ENCODE assay signal across 8 mouse cellular contexts in genomic region chr11:52346635-52347005, GRCm38 (mm10). TPM values are rescaled to one million over a fixed set of nuclear protein-coding genes. Genes with fewer than 3 reads are reported as not detected.
A peak's percentile ranks its signal among the peaks of the same experiment; 100 is the strongest.
DNase-seq lines count a peak whose midpoint lies in the region; ATAC-seq and TF ChIP-seq lines count a peak whose summit lies in the region.

No protein-coding gene starts in this region.

- peaks cover 11% of the 10 kb centered on the region for H3K27me3 ChIP-seq in CH12.LX (replicated peaks)
- no peaks in the 10 kb centered on the region for H3K27me3 ChIP-seq in embryonic facial prominence, embryonic 11.5 days (ENCODE audit: control insufficient read depth, insufficient read depth, low read length)
- no peaks in the 10 kb centered on the region for H3K27me3 ChIP-seq in lung, embryonic 14.5 days (ENCODE audit: insufficient read depth, low read length)
- H3K27me3 ChIP-seq in neural tube, embryonic 15.5 days (replicated peaks), result no peaks in the 10 kb centered on the region

- no peaks in the 10 kb centered on the region for H3K36me3 ChIP-seq in CH12.LX (replicated peaks in 1 of 2; ENCODE audit: control insufficient read depth in 1 of 2, insufficient read depth in 1 of 2, low read length in 1 of 2)
- H3K36me3 ChIP-seq in embryonic facial prominence, embryonic 11.5 days (replicated peaks; ENCODE audit: control insufficient read depth, insufficient read depth, low read depth, low read length), result no peaks in the 10 kb centered on the region
- H3K36me3 ChIP-seq in lung, embryonic 14.5 days (ENCODE audit: insufficient read depth), result no peaks in the 10 kb centered on the region
- no peaks in the 10 kb centered on the region for H3K36me3 ChIP-seq in neural tube, embryonic 15.5 days

- ATAC-seq in embryonic facial prominence, embryonic 11.5 days (replicated peaks; ENCODE audit: insufficient number of reproducible peaks, low FRiP score, low TSS enrichment, low read depth), result no peak
- ATAC-seq in lung, embryonic 14.5 days (ENCODE audit: insufficient read depth), result peak; percentile 81
- ATAC-seq in neural tube, embryonic 15.5 days (ENCODE audit: low FRiP score), result peak; percentile 87

- H3K4me3 ChIP-seq in CH12.LX (replicated peaks in 1 of 3; ENCODE audit: low read depth in 2 of 3, low read length in 2 of 3, poor library complexity in 1 of 3), result peak overlapping the region; percentile 8 to 44 (median 16)
- H3K4me3 ChIP-seq in embryonic facial prominence, embryonic 11.5 days (ENCODE audit: low read depth, low read length), result peak overlapping the region; percentile 18; the same call in 1 of the 2 replicates
- peak overlapping the region; percentile 30 for H3K4me3 ChIP-seq in lung, embryonic 14.5 days (ENCODE audit: low read depth, low read length)
- peak overlapping the region; percentile 26 for H3K4me3 ChIP-seq in neural tube, embryonic 15.5 days (replicated peaks)

- no peak overlapping the region for H3K27ac ChIP-seq in CH12.LX (ENCODE audit: insufficient read depth, low read depth)
- no peak overlapping the region for H3K27ac ChIP-seq in embryonic facial prominence, embryonic 11.5 days (replicated peaks; ENCODE audit: low read depth, low read length)
- H3K27ac ChIP-seq in lung, embryonic 14.5 days (ENCODE audit: low read depth), result 0 out of 2 replicates have a peak overlapping the region, but pooled peaks have one; percentile 58
- H3K27ac ChIP-seq in neural tube, embryonic 15.5 days (replicated peaks), result peak overlapping the region; percentile 64

- TF ChIP-seq EP300 in CH12.LX (IDR thresholded peaks at IDR 0.05; ENCODE audit: low read length), result no peak

- no peaks in the 10 kb centered on the region for H3K79me2 ChIP-seq in CH12.LX (replicated peaks; ENCODE audit: control insufficient read depth, extremely low read depth, insufficient read depth, poor library complexity, severe bottlenecking)

- in situ Hi-C loops in CH12.LX (cut with MboI; ENCODE audit: low pct_ligation_motif_present, low pct_unique_long_range_greater_than_20kb, low sequenced_read_pairs), result no loop called here

- TF ChIP-seq CTCF in CH12.LX (conservative IDR thresholded peaks at IDR 0.05 in 1 of 2, IDR thresholded peaks at IDR 0.05 in 1 of 2; ENCODE audit: low read depth in 2 of 2, low read length in 2 of 2), result no peak
- no peak for TF ChIP-seq CTCF in lung, embryonic 14.5 days (IDR thresholded peaks at IDR 0.05; ENCODE audit: low read depth)

- DNase-seq in cerebellum, postnatal 10 days, result peak; percentile 64 to 69
- DNase-seq in cerebellum, adult 8-10 months, result no peak
- DNase-seq in CH12.LX (ENCODE audit: extremely low read depth), result peak; percentile 68
- DNase-seq in embryonic facial prominence, embryonic 11.5 days (ENCODE audit: low spot score), result peak; percentile 77
- peak; percentile 71 for DNase-seq in induced T-regulatory cell, adult 2 months (ENCODE audit: low read depth)
- DNase-seq in lung, embryonic 14.5 days, result peak; percentile 87
- DNase-seq in cerebellum, adult 18-20 months, result no peak

- TF ChIP-seq RAD21 in CH12.LX (IDR thresholded peaks at IDR 0.05; ENCODE audit: low read depth, low read length), result no peak

- peak overlapping the region; percentile 78 for H3K4me2 ChIP-seq in CH12.LX (ENCODE audit: insufficient read depth, low read depth, poor library complexity, severe bottlenecking)
- H3K4me2 ChIP-seq in embryonic facial prominence, embryonic 11.5 days (ENCODE audit: low read depth, low read length), result peak overlapping the region; percentile 41
- H3K4me2 ChIP-seq in lung, embryonic 14.5 days, result peak overlapping the region; percentile 63
- H3K4me2 ChIP-seq in neural tube, embryonic 15.5 days, result peak overlapping the region; percentile 51

- dilution Hi-C loops in CH12.LX (cut with MboI; ENCODE audit: extremely low pct_ligation_motif_present, extremely low pct_unique_long_range_greater_than_20kb, low sequenced_read_pairs), result no loop called here

- peak; percentile 39; the same call in 1 of the 2 replicates for TF ChIP-seq POLR2A in CH12.LX (IDR thresholded peaks at IDR 0.05; ENCODE audit: low read depth, low read length)

- H3K9ac ChIP-seq in CH12.LX (ENCODE audit: insufficient read depth, low read depth), result peak overlapping the region; percentile 15; the same call in 1 of the 2 replicates
- 0 out of 2 replicates have a peak overlapping the region, but pooled peaks have one; percentile 18 for H3K9ac ChIP-seq in embryonic facial prominence, embryonic 11.5 days (replicated peaks; ENCODE audit: low read length)
- H3K9ac ChIP-seq in lung, embryonic 14.5 days, result peak overlapping the region; percentile 31; the same call in 1 of the 2 replicates
- H3K9ac ChIP-seq in neural tube, embryonic 15.5 days (replicated peaks), result no peak overlapping the region

- H3K4me1 ChIP-seq in CH12.LX (ENCODE audit: control insufficient read depth in 1 of 2, insufficient read depth in 2 of 2), result peaks cover 3 to 35% of the 10 kb centered on the region in 2 experiments; a peak in 3 of 4 replicates
- H3K4me1 ChIP-seq in embryonic facial prominence, embryonic 11.5 days (ENCODE audit: control insufficient read depth, insufficient read depth, low read length), result no peaks in the 10 kb centered on the region
- H3K4me1 ChIP-seq in lung, embryonic 14.5 days (ENCODE audit: insufficient read depth), result no peaks in the 10 kb centered on the region
- peaks cover 15% of the 10 kb centered on the region for H3K4me1 ChIP-seq in neural tube, embryonic 15.5 days

- H3K9me3 ChIP-seq in CH12.LX (replicated peaks; ENCODE audit: low read length), result peaks cover 2% of the 10 kb centered on the region
- H3K9me3 ChIP-seq in embryonic facial prominence, embryonic 11.5 days (replicated peaks; ENCODE audit: control insufficient read depth, low read length), result no peaks in the 10 kb centered on the region
- H3K9me3 ChIP-seq in lung, embryonic 14.5 days (ENCODE audit: low read depth, low read length), result no peaks in the 10 kb centered on the region
- H3K9me3 ChIP-seq in neural tube, embryonic 15.5 days (replicated peaks), result no peaks in the 10 kb centered on the region

- 8% methylated on average over 12 of the region's 12 CpGs for WGBS in embryonic facial prominence, embryonic 11.5 days
- 4% methylated on average over 12 of the region's 12 CpGs for WGBS in lung, embryonic 14.5 days
- WGBS in neural tube, embryonic 15.5 days, result 7% methylated on average over 12 of the region's 12 CpGs

TF ChIP-seq in CH12.LX, 34 proteins besides CTCF, POLR2A, EP300 and RAD21:
- no peak for TF ChIP-seq JUND (conservative IDR thresholded peaks at IDR 0.05; ENCODE audit: low read depth, low read length)
- no peak for TF ChIP-seq UBTF (IDR thresholded peaks at IDR 0.05; ENCODE audit: low read depth, low read length)
- TF ChIP-seq BHLHE40 (IDR thresholded peaks at IDR 0.05; ENCODE audit: low read depth, low read length), result no peak
- no peak for TF ChIP-seq ELF1 (IDR thresholded peaks at IDR 0.05; ENCODE audit: low read depth, low read length)
- TF ChIP-seq MXI1 (IDR thresholded peaks at IDR 0.05; ENCODE audit: low read depth, low read length), result no peak
- TF ChIP-seq ZMIZ1 (IDR thresholded peaks at IDR 0.05; ENCODE audit: low read depth, low read length), result no peak
- TF ChIP-seq GABPA (IDR thresholded peaks at IDR 0.05; ENCODE audit: insufficient replicate concordance, low read depth, low read length), result no peak
- no peak for TF ChIP-seq CHD1 (IDR thresholded peaks at IDR 0.05; ENCODE audit: low read depth, low read length)
- no peak for TF ChIP-seq USF1 (IDR thresholded peaks at IDR 0.05; ENCODE audit: low read depth, low read length)
- no peak for TF ChIP-seq SIN3A (IDR thresholded peaks at IDR 0.05; ENCODE audit: low read length)
- TF ChIP-seq TCF12 (IDR thresholded peaks at IDR 0.05; ENCODE audit: low read depth, low read length), result no peak
- TF ChIP-seq MEF2A (IDR thresholded peaks at IDR 0.05; ENCODE audit: borderline replicate concordance, low read depth, low read length), result no peak
- TF ChIP-seq NELFE (IDR thresholded peaks at IDR 0.05; ENCODE audit: low read depth, low read length), result no peak
- TF ChIP-seq POLR2AphosphoS2 (IDR thresholded peaks at IDR 0.05; ENCODE audit: low read depth, low read length), result no peak
- no peak for TF ChIP-seq TBP (conservative IDR thresholded peaks at IDR 0.05; ENCODE audit: low read depth, low read length)
- TF ChIP-seq USF2 (conservative IDR thresholded peaks at IDR 0.05; ENCODE audit: low read depth, low read length), result no peak
- no peak for TF ChIP-seq MYC (IDR thresholded peaks at IDR 0.05; ENCODE audit: low read depth, low read length)
TF ChIP-seq in CH12.LX: peak in this region for 0.

RNA-seq across cellular contexts. Expression of gene Vdac1, which starts 14.0 kb away (rescaled TPM):
- 204 TPM in 2 replicates for total RNA-seq in CH12.LX (2012; rRNA removed)
- total RNA-seq in CH12.LX (2014; rRNA removed), result 266 and 289 TPM in 2 replicates
- polyA plus RNA-seq in CH12.LX (2012; ENCODE audit: insufficient read length, low read depth), result 315 and 330 TPM in 2 replicates
- 219 and 222 TPM in 2 replicates for polyA plus RNA-seq in embryonic facial prominence, embryonic 11.5 days (2014; fragmentation: Nextera tagmentation; extraction: Ambion mirVana)
- polyA plus RNA-seq in lung, embryonic 14.5 days (2014; fragmentation: Nextera tagmentation; extraction: Ambion mirVana), result 219 TPM in 2 replicates
- polyA plus RNA-seq in neural tube, embryonic 15.5 days (2015; fragmentation: Nextera tagmentation; extraction: Ambion mirVana), result 362 and 402 TPM in 2 replicates

RNA-seq across cellular contexts. Expression of gene 9530068E07Rik, which starts 49.6 kb away (rescaled TPM):
- total RNA-seq in CH12.LX (2012; rRNA removed) (98.3 and 102 TPM in 2 replicates), CH12.LX (2014; rRNA removed) (153 and 157 TPM in 2 replicates)
- polyA plus RNA-seq in CH12.LX (2012; ENCODE audit: insufficient read length, low read depth), result 117 and 128 TPM in 2 replicates
- polyA plus RNA-seq in embryonic facial prominence, embryonic 11.5 days (2014; fragmentation: Nextera tagmentation; extraction: Ambion mirVana), result 201 and 202 TPM in 2 replicates
- polyA plus RNA-seq in lung, embryonic 14.5 days (2014; fragmentation: Nextera tagmentation; extraction: Ambion mirVana), result 235 and 242 TPM in 2 replicates
- 122 and 133 TPM in 2 replicates for polyA plus RNA-seq in neural tube, embryonic 15.5 days (2015; fragmentation: Nextera tagmentation; extraction: Ambion mirVana)

Comparison
In these comparisons a context has a peak if more than half of its experiments do, and no peak if none do; other contexts are left out.
1. DNase-seq: peak in cerebellum, postnatal 10 days (2 of 2), CH12.LX (single experiment), embryonic facial prominence, embryonic 11.5 days (single experiment), induced T-regulatory cell, adult 2 months (single experiment) and lung, embryonic 14.5 days (single experiment); none in cerebellum, adult 8-10 months (single experiment) and cerebellum, adult 18-20 months (0 of 2).
2. H3K27ac ChIP-seq: peak in lung, embryonic 14.5 days (single experiment) and neural tube, embryonic 15.5 days (single experiment); none in CH12.LX (single experiment) and embryonic facial prominence, embryonic 11.5 days (single experiment).
3. Peak in every context shown above with its lines, with median percentiles within 50 percentile points of each other: H3K4me2 ChIP-seq and H3K4me3 ChIP-seq.